Mouse (Mus musculus): ENCODE data around the gene Phf12.

Gene Phf12

DNA sequence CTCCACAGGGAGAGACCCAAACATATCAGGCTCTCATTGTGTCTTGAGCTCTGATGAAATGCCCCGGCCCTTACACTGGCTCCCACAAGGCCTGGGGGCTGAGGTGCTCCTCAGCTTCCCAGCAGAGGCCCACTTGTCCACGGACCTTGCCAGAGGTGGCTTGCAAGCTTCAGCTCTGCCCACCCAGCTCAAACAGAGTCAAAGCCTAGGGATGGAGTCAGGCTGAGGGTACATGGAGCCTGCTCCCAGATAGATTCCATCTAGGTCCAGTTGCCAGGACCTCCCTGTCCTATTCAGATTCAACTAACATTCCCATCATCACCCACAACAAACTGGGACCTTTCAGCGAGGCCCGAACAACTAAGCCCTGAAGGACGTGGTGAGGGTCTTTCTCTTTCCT, 89.4 kb downstream of the Phf12 start:
- DNase-seq (ENCODE audit: extremely low read depth, low read depth, low spot score), result no peak

DNA sequence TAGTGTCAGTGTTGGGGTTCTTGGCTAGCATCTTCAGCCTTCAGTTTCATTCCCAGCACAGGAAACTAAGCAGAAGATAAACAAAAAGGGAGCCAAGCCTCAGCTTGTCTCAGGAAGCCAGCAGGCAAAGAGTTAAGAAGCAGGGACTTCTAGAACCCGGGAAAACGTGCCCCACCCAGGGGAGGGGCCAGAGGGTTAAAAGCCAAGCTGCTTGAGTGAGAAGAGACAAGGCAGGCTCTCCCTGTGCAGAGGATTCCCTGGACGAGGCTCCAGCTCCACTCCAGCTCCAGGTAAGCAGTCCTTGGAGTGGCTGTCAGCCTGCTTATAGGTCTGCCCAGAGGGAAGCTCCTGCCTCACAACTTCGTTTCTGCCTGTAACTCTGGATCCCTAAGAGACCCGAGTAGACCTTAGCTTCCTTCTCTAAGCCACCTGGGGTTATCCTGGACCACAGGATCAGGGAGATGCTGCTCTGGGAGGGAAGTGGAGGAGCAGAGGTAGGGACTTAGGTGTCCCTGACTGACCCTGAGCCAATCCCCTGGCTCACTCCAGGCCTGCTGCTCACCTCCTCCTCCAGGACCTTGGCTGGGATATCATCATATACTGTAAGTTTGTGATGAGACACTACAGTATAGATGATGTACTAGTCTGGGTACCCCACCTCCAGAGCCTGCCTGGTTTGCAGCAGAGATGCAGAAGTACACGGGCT, 90.0 kb downstream of the Phf12 start:
- DNase-seq (ENCODE audit: extremely low read depth, low read depth, low spot score), result no peak

DNA sequence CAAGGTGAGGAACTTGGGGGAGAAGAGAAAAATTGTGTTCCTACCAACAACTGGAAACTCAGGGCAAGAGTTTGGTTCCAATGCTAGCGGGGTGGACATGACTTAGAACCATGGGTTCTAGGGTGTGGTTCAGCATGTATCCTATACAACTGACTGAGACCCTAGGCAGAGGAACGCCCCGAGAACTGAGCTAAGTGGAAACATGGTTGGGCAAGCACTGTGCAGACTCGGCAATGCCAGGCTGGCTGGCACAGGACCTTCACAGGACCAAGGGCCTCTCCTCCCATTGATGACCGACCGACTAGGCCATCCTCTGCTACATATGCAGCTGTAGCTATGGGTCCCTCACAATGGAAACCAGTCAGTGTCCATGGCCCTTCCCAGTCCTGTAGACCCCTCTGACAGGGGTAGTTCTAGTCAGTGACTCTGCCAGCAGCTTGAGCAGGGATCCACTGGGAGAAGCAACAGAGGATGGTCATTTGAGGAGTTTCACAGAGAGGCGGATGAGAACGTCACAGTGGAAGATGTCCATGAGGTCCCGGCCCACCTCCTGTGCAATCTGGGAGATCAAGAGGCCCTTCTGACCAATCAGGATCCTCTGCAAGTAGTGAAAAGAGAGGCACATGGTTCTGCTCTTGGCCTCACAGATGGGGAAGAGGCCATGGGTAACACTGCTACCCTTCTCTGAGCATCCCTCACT, 91.2 kb downstream of the Phf12 start:
- DNase-seq (ENCODE audit: extremely low read depth, low read depth, low spot score), result no peak

GRCm38 (mm10) chr11:78074277-78074652, 91.7 kb downstream of the Phf12 start:
- DNase-seq (ENCODE audit: extremely low read depth, low read depth, low spot score), result no peak

GRCm38 (mm10) chr11:78074666-78075065, 92.1 kb downstream of the Phf12 start:
- no peak for DNase-seq (ENCODE audit: extremely low read depth, low read depth, low spot score)
